Mouse (Mus musculus) liver, embryonic 12.5 days (tissue): ENCODE data around the gene Ina. TPM values are rescaled to one million over a fixed set of nuclear protein-coding genes. Genes with fewer than 3 reads are reported as not detected.
"Not testable (repeated sequence)": the region's sequence is repeated elsewhere in the genome, so short reads cannot be mapped to it uniquely, and the experiment has no call there.

Source experiments
- ATAC-seq: fragments of 200-750 bp; cut with Nextera tagmentation; 2 replicates; pipeline ENCODE4 v1.8.0; 2017; ENCODE audit warnings: moderate number of reproducible peaks, mild to moderate bottlenecking, moderate library complexity
- H3K27ac ChIP-seq: fragments of 300-500 bp; sonication (generic); 2 replicates; pipeline ENCODE4 v1.5.1; 2016; ENCODE audit warnings: mild to moderate bottlenecking
- H3K27me3 ChIP-seq: fragments of 300-500 bp; sonication (generic); replicated peaks from 2 replicates; pipeline ENCODE4 v1.6.1; 2016; ENCODE audit warnings: mild to moderate bottlenecking, moderate library complexity
- H3K36me3 ChIP-seq: fragments of 300-500 bp; sonication (generic); 2 replicates; pipeline ENCODE4 v1.6.1; 2016; ENCODE audit warnings: mild to moderate bottlenecking, moderate library complexity
- H3K4me1 ChIP-seq: fragments of 300-500 bp; sonication (generic); 2 replicates; pipeline ENCODE4 v1.6.1; 2016
- H3K4me2 ChIP-seq: fragments of 300-500 bp; sonication (generic); 2 replicates; pipeline ENCODE4 v1.6.1; 2016; ENCODE audit warnings: mild to moderate bottlenecking, moderate library complexity
- H3K4me3 ChIP-seq: fragments of 300-500 bp; sonication (generic); 2 replicates; pipeline ENCODE4 v1.5.1; 2016; ENCODE audit warnings: mild to moderate bottlenecking, moderate library complexity
- H3K9ac ChIP-seq: fragments of 300-500 bp; sonication (generic); 2 replicates; pipeline ENCODE4 v1.6.1; 2016; ENCODE audit warnings: mild to moderate bottlenecking, moderate library complexity
- H3K9me3 ChIP-seq: fragments of 300-500 bp; sonication (generic); replicated peaks from 2 replicates; pipeline ENCODE4 v1.6.1; 2016; ENCODE audit warnings: mild to moderate bottlenecking, moderate library complexity
- WGBS: fragments of 180-500 bp; shearing (Covaris S2); methylation state at CpG from one replicate; pipeline ENCODE4 v1.1.7; 2016; ENCODE audit not compliant: insufficient replicate concordance; 5-methylcytosine and 5-hydroxymethylcytosine counted together
- polyA plus RNA-seq: library from polyadenylated mRNA; unstranded; fragments of >200 nt; fragmentation: Nextera tagmentation; extraction: Ambion mirVana; gene quantifications from 2 replicates; pipeline ENCODE4 v1.2.1, GENCODE M21; 2016

The Ina gene
- polyA plus RNA-seq, 1 experiment from 2014 or later: 0.12 TPM

GRCm38 (mm10) chr19:46975997-46976396 is 38.5 kb upstream of the Ina start:
- no peaks in the 10 kb centered on the region for H3K27me3 ChIP-seq
- H3K36me3 ChIP-seq: no peaks in the 10 kb centered on the region
- no peaks in the 10 kb centered on the region for H3K9me3 ChIP-seq
- no peak for ATAC-seq
- peaks cover 46% of the 10 kb centered on the region for H3K4me1 ChIP-seq
- no peak overlapping the region for H3K4me3 ChIP-seq
- no peak overlapping the region for H3K4me2 ChIP-seq
- no peak overlapping the region for H3K27ac ChIP-seq
- H3K9ac ChIP-seq: no peak overlapping the region
- 72% methylated on average over 8 of the region's 8 CpGs for WGBS

DNA sequence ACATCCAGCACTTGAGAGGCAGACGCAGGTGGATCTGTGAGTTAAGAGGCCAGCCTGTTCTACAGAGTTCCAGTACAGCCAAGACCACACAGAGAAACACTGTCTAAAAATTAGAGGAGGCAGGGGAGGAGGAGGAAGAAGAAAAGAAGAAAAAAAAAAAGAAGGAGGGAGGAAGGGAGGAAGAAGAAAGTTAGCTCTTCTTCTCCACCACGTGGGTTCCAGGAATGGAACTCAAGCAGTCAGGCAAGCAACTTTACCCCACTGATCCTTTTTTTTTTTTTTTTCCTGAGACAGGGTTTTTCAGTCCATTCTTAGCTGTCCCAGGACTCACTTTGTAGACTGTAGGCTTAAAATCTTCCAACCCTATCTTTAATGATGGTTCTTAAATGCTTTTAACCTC is 37.8 kb upstream of the Ina start:
- Histone ChIP-seq H3K36me3 (no peaks in the 10 kb centered on the region), H3K27ac (no peak overlapping the region), H3K9me3 (no peaks in the 10 kb centered on the region), H3K4me3 (no peak overlapping the region), H3K27me3 (no peaks in the 10 kb centered on the region), H3K4me2 (no peak overlapping the region), H3K9ac (no peak overlapping the region), H3K4me1 (peaks cover 53% of the 10 kb centered on the region)
- WGBS: 50% methylated on average over 2 of the region's 2 CpGs
- no peak for ATAC-seq

DNA sequence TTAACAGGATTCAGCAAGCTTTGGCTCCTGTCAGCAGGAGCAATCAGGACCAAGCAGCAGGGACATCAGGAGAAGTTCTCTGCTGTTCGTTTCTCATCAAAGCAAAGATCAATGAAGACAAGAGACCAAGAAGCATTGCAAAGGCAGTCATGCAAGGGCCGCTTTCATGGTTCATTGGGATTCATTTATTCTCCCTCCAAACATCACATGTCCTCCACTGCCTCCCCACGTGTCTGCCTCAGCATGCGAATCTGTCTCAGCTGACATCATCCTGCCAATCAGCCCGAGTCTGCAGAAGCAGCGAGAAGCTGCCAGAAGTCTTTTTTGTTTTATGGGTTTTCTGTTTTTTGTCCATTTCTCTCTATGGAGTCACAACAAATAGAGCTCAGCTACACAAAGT is 37.0 kb upstream of the Ina start:
- Histone ChIP-seq H3K36me3 (no peaks in the 10 kb centered on the region), H3K4me1 (peaks cover 55% of the 10 kb centered on the region), H3K9me3 (no peaks in the 10 kb centered on the region), H3K4me3 (no peak overlapping the region), H3K9ac (no peak overlapping the region), H3K27ac (no peak overlapping the region), H3K27me3 (no peaks in the 10 kb centered on the region), H3K4me2 (no peak overlapping the region)
- no peak for ATAC-seq
- WGBS: 61% methylated on average over 6 of the region's 6 CpGs

- not testable (repeated sequence) for H3K9ac ChIP-seq, H3K36me3 ChIP-seq, H3K4me2 ChIP-seq, ATAC-seq, H3K9me3 ChIP-seq, H3K27ac ChIP-seq, H3K4me3 ChIP-seq, H3K27me3 ChIP-seq
- H3K4me1 ChIP-seq: peaks cover 55% of the 10 kb centered on the region
- 80% methylated on average over 3 of the region's 3 CpGs for WGBS
Observed at GRCm38 (mm10) chr19:46978069-46978468, 36.4 kb upstream of the Ina start.

GRCm38 (mm10) chr19:46978920-46979780 is 35.3 kb upstream of the Ina start:
- Histone ChIP-seq H3K9ac (no peak overlapping the region), H3K27ac (0 out of 2 replicates have a peak overlapping the region, but pooled peaks have one; percentile 31), H3K4me3 (no peak overlapping the region), H3K9me3 (no peaks in the 10 kb centered on the region), H3K4me2 (peak overlapping the region; percentile 28; the same call in 1 of the 2 replicates), H3K36me3 (no peaks in the 10 kb centered on the region), H3K4me1 (peaks cover 59% of the 10 kb centered on the region), H3K27me3 (no peaks in the 10 kb centered on the region)
- ATAC-seq: no peak
- 53% methylated on average over 17 of the region's 17 CpGs for WGBS

GRCm38 (mm10) chr19:46979781-46980105 is 34.8 kb upstream of the Ina start:
- Histone ChIP-seq H3K4me3 (no peak overlapping the region), H3K9me3 (no peaks in the 10 kb centered on the region), H3K9ac (no peak overlapping the region), H3K36me3 (no peaks in the 10 kb centered on the region), H3K27ac (no peak overlapping the region), H3K4me1 (peaks cover 65% of the 10 kb centered on the region), H3K4me2 (no peak overlapping the region), H3K27me3 (no peaks in the 10 kb centered on the region)
- no peak for ATAC-seq
- 61% methylated on average over 3 of the region's 3 CpGs for WGBS

DNA sequence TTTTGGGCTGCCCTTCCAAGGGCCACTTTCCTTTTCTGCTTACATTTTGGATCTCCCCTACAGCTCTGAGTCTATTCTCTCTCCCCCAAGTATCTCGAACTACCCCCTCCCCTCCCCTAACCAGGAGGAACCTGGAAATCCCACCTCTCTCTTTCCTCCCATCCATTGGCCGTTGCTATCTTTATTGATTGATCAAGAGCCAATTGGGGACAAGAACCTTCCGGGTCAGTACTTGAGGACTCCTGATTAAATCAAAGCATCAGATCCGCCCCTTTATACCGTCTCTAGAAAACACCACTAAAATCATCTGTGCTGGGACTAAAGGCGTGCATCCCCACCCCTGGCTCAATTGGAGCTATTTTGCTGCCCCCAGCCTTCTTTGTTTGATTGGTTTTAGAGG is 33.0 kb upstream of the Ina start:
- 47% methylated on average over 6 of the region's 6 CpGs for WGBS
- H3K27ac ChIP-seq: no peak overlapping the region
- ATAC-seq: no peak
- peaks cover 83% of the 10 kb centered on the region for H3K4me1 ChIP-seq
- H3K9me3 ChIP-seq: no peaks in the 10 kb centered on the region
- H3K4me2 ChIP-seq: no peak overlapping the region
- no peak overlapping the region for H3K9ac ChIP-seq
- no peaks in the 10 kb centered on the region for H3K27me3 ChIP-seq
- H3K36me3 ChIP-seq: no peaks in the 10 kb centered on the region
- no peak overlapping the region for H3K4me3 ChIP-seq

GRCm38 (mm10) chr19:46983352-46983965 is 31.0 kb upstream of the Ina start:
- WGBS: 44% methylated on average over 14 of the region's 14 CpGs
- H3K4me1 ChIP-seq: peaks cover 90% of the 10 kb centered on the region
- no peak overlapping the region for H3K4me3 ChIP-seq
- peak overlapping the region; percentile 62 for H3K9ac ChIP-seq
- H3K4me2 ChIP-seq: peak overlapping the region; percentile 64
- H3K36me3 ChIP-seq: no peaks in the 10 kb centered on the region
- ATAC-seq: no peak
- no peaks in the 10 kb centered on the region for H3K9me3 ChIP-seq
- H3K27ac ChIP-seq: peak overlapping the region; percentile 94
- H3K27me3 ChIP-seq: no peaks in the 10 kb centered on the region

DNA sequence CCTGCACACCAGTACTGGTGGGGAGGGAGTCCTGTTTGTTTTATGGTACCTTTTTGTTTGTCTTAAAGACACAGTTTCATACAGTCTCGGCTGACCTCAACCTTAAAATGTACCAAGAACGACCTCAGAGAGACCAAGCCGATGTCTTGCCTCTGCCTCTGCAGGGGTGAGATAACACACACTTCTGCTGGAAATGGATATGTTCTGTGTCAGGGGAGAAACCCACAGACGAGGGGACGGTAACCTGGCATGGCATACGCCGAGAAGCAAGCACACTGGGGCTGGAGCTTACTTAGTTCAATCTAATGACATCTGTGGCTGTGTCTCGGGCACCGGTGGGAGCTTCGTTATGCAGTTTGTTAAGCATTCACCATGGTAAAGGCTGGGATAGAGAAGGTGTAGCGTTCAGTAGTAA is 30.5 kb upstream of the Ina start:
- Histone ChIP-seq H3K4me3 (peak overlapping the region; percentile 31), H3K4me1 (peaks cover 90% of the 10 kb centered on the region)

DNA sequence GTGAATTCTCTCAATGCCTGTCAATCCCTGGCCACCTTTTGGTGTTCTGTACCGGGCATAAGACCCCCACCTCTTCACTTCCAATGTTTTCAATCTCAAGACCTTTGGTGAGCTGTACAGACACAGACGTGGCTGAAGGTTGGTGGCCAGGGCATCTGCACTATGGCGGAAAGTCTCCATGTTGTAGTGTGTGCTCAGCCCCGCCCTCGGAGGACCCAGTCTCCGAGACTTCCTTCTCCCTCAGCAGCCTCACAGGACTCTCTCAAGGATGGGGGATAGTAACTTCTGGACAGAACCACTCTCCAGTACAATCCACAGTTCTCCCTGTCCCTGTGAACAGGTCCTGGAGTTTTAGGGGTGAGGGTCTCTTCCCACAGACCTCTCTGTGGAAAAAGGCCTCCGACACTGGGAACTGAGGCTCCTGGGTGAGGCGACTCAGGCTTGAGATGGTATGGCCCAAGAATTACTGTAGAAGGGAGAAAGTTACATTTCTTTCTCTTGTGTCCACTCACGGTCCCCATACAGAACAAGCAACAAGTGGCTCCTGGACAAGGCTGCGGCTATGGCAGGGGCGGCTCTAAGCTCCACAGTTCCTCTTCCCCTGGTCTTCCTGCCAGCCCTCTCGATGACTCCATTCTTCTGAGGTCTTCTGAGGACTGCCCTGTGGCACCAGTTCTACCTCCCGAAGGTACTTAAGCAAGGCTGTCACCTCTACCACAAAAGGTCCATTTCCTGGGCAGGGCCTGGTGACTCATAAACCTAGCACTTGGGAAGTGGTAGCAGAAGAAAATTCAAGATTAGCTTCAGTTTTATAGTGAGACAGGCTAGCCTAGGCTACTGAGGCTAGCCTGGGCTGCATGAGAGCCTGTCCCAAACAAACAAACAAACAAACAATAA is 29.5 kb upstream of the Ina start:
- Histone ChIP-seq H3K9ac (peak overlapping the region; percentile 36; the same call in 1 of the 2 replicates), H3K4me1 (peaks cover 90% of the 10 kb centered on the region), H3K4me3 (peak overlapping the region; percentile 18; the same call in 1 of the 2 replicates), H3K27ac (peak overlapping the region; percentile 94), H3K36me3 (no peaks in the 10 kb centered on the region), H3K4me2 (peak overlapping the region; percentile 64), H3K9me3 (no peaks in the 10 kb centered on the region), H3K27me3 (no peaks in the 10 kb centered on the region)
- ATAC-seq: no peak
- 60% methylated on average over 13 of the region's 13 CpGs for WGBS

More for the DNA sequence above, 30.5 kb upstream of the Ina start:
- Histone ChIP-seq H3K9ac (peak overlapping the region; percentile 62), H3K9me3 (no peaks in the 10 kb centered on the region), H3K27me3 (no peaks in the 10 kb centered on the region), H3K36me3 (no peaks in the 10 kb centered on the region), H3K27ac (peak overlapping the region; percentile 94), H3K4me2 (peak overlapping the region; percentile 64)
- WGBS: 13% methylated on average over 11 of the region's 11 CpGs
- peak; percentile 69 for ATAC-seq

- peaks cover 80% of the 10 kb centered on the region for H3K4me1 ChIP-seq
- WGBS: 46% methylated on average over 6 of the region's 6 CpGs
Observed at GRCm38 (mm10) chr19:46987646-46988045, 26.9 kb upstream of the Ina start.

More at GRCm38 (mm10) chr19:46987646-46988045, 26.9 kb upstream of the Ina start:
- no peaks in the 10 kb centered on the region for H3K36me3 ChIP-seq
- no peaks in the 10 kb centered on the region for H3K27me3 ChIP-seq
- no peak for ATAC-seq
- H3K4me2 ChIP-seq: peak overlapping the region; percentile 70
- peak overlapping the region; percentile 40; the same call in 1 of the 2 replicates for H3K4me3 ChIP-seq
- no peaks in the 10 kb centered on the region for H3K9me3 ChIP-seq
- H3K27ac ChIP-seq: peak overlapping the region; percentile 94
- H3K9ac ChIP-seq: peak overlapping the region; percentile 68
